Mouse (Mus musculus) megakaryocyte, embryonic 14.5 days (primary cell): ENCODE results near the gene Ptprz1.

Experiments
- FLI1 ChIP-seq: IDR thresholded peaks from 2 replicates; pipeline ENCODE4 v1.6.1; 2012; ENCODE audit warnings: low read length, inconsistent platforms, mixed read lengths
- GATA1 ChIP-seq: IDR thresholded peaks from 3 replicates; pipeline ENCODE4 v1.6.1; 2012; ENCODE audit warnings: mixed read lengths, low read length, inconsistent platforms, borderline replicate concordance

- TF ChIP-seq GATA1, result no peak
- TF ChIP-seq FLI1, result no peak
Measured at GRCm38 (mm10) chr6:22874781-22875613, at the start of gene Ptprz1.
